Mouse (Mus musculus) kidney, adult 8-10 months (tissue): ENCODE measurements around the gene Trpm2.

Source experiments
- DNase-seq, 2 experiments: peaks; one replicate each; pipeline ENCODE4 v3.0.0; 2022

The Trpm2 gene

GRCm38 (mm10) chr10:77900903-77901818, 69.2 kb downstream of the Trpm2 start:
- DNase-seq: peak in 1 of 2 experiments; percentile 44

GRCm38 (mm10) chr10:77900126-77900525, 70.2 kb downstream of the Trpm2 start:
- DNase-seq: peak; percentile 58 to 74

- DNase-seq: peak in 1 of 2 experiments; percentile 24
Observed at GRCm38 (mm10) chr10:77895562-77895961, 74.8 kb downstream of the Trpm2 start.

GRCm38 (mm10) chr10:77890987-77891565, 79.3 kb downstream of the Trpm2 start:
- DNase-seq: no peak

- no peak for DNase-seq
Observed at GRCm38 (mm10) chr10:77886007-77886747, 84.2 kb downstream of the Trpm2 start.

- no peak for DNase-seq
Observed at GRCm38 (mm10) chr10:77882553-77882952, 87.8 kb downstream of the Trpm2 start.

- DNase-seq: no peak
Observed at GRCm38 (mm10) chr10:77880305-77880704, 90.1 kb downstream of the Trpm2 start.

- DNase-seq: peak in 1 of 2 experiments; percentile 42
Observed at GRCm38 (mm10) chr10:77878985-77879384, 91.4 kb downstream of the Trpm2 start.

GRCm38 (mm10) chr10:77869651-77870050, 100.7 kb downstream of the Trpm2 start:
- no peak for DNase-seq

GRCm38 (mm10) chr10:77867546-77867945, 102.8 kb downstream of the Trpm2 start:
- no peak for DNase-seq

- DNase-seq: no peak
Observed at GRCm38 (mm10) chr10:77864762-77865143, 105.6 kb downstream of the Trpm2 start.

- peak; percentile 81 to 82 for DNase-seq
Observed at GRCm38 (mm10) chr10:77864067-77864761, 106.1 kb downstream of the Trpm2 start.

GRCm38 (mm10) chr10:77861675-77862074, 108.7 kb downstream of the Trpm2 start, which contains the start of gene Gm3285:
Gm3285 (plus strand) TSS chr10:77861975.
- DNase-seq: no peak
